Mouse (Mus musculus): ENCODE measurements around the gene Ciz1. TPM values are rescaled to one million over a fixed set of nuclear protein-coding genes. Genes with fewer than 3 reads are reported as not detected.

Ciz1 gene
- total RNA-seq, 2 experiments from 2014 or later, result 89.7 to 90.1 TPM

GRCm38 (mm10) chr2:32367315-32367714, 15.2 kb downstream of the Ciz1 start:
- no peak overlapping the region for H3K27ac ChIP-seq
- no peak for TF ChIP-seq CTCF (IDR thresholded peaks at IDR 0.05)
- no peak overlapping the region for H3K4me3 ChIP-seq
- intact Hi-C loops (cut with DNase I), result no loop called here
- DNase-seq (ENCODE audit: extremely low spot score in 1 of 2, low spot score in 2 of 2), result no peak

- no peak for DNase-seq (ENCODE audit: extremely low spot score in 1 of 2, low spot score in 2 of 2)
- intact Hi-C loops (cut with DNase I), result no loop called here
- Histone ChIP-seq H3K27ac (peak overlapping the region; percentile 90; the same call in 1 of the 2 replicates), H3K4me3 (no peak overlapping the region)
- TF ChIP-seq CTCF (IDR thresholded peaks at IDR 0.05), result no peak
These were observed 22.1 kb downstream of the Ciz1 start for GRCm38 (mm10) chr2:32374191-32374590.

DNA sequence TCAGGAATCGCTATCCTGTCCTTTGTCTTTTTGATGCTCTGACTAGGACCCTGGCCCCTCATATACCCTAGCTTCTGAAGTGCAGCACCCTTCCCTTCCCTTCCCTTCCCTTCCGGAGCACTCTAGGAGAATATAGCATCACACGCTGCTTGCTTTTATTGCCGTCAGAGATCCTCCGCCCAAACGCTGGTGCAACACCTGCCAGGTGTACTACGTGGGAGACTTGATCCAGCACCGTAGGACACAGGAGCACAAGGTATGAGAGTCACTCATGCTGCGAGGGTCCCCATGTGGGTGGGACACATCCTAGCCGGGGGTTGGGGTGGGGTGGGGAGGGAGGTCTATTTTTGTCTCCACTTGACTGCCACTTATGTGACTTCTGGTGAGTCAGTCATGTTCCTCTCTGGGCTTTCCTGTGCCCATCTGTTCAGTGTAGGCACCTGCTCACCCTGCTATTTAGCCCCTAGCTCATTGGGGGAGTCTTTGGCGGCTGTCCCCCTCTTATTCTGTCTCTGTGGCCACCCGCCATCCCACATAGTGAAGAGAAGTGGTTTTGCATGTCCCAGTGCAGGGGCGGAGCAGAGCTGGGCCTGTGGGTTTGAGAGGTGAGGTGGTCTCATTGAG, 23.3 kb downstream of the Ciz1 start:
- peak in 1 of 2 experiments; percentile 55 for DNase-seq (ENCODE audit: extremely low spot score in 1 of 2, low spot score in 2 of 2)
- TF ChIP-seq CTCF (IDR thresholded peaks at IDR 0.05), result no peak
- intact Hi-C loops (cut with DNase I), result loop anchor here (1.0 kb wide), 1 partner anchor 31 kb away; no protein-coding TSS in a partner anchor
- no peak overlapping the region for H3K4me3 ChIP-seq
- H3K27ac ChIP-seq, result peak overlapping the region; percentile 90

GRCm38 (mm10) chr2:32376963-32377362, 24.8 kb downstream of the Ciz1 start:
- TF ChIP-seq CTCF (IDR thresholded peaks at IDR 0.05), result no peak
- intact Hi-C loops (cut with DNase I), result no loop called here
- Histone ChIP-seq H3K27ac (peak overlapping the region; percentile 90), H3K4me3 (no peak overlapping the region)
- no peak for DNase-seq (ENCODE audit: extremely low spot score in 1 of 2, low spot score in 2 of 2)

- Histone ChIP-seq H3K4me3 (peak overlapping the region; percentile 88), H3K27ac (peak overlapping the region; percentile 90)
- DNase-seq (ENCODE audit: extremely low spot score in 1 of 2, low spot score in 2 of 2), result no peak
- intact Hi-C loops (cut with DNase I), result loop anchor here (2.0 kb wide), 1 partner anchor 17 kb away; no protein-coding TSS in a partner anchor
- no peak for TF ChIP-seq CTCF (IDR thresholded peaks at IDR 0.05)
These were observed 27.9 kb downstream of the Ciz1 start for GRCm38 (mm10) chr2:32380001-32380500.

- H3K27ac ChIP-seq, result peak overlapping the region; percentile 90
- peak in 1 of 2 experiments; percentile 62 for DNase-seq (ENCODE audit: extremely low spot score in 1 of 2, low spot score in 2 of 2)
- intact Hi-C loops (cut with DNase I), result loop anchor here (2.0 kb wide), 1 partner anchor 18 kb away; no protein-coding TSS in a partner anchor
- peak overlapping the region; percentile 88 for H3K4me3 ChIP-seq
- no peak for TF ChIP-seq CTCF (IDR thresholded peaks at IDR 0.05)
These were observed 29.1 kb downstream of the Ciz1 start for GRCm38 (mm10) chr2:32381141-32381774.

- Histone ChIP-seq H3K27ac (peak within 1 kb of the TSS; percentile 90), H3K4me3 (peak within 1 kb of the TSS; percentile 88)
- peak; percentile 93 to 94 for DNase-seq (ENCODE audit: extremely low spot score in 1 of 2, low spot score in 2 of 2)
- no peak for TF ChIP-seq CTCF (IDR thresholded peaks at IDR 0.05)
- intact Hi-C loops (cut with DNase I), result loop anchor here (2.0 kb wide), 1 partner anchor 19 kb away; no protein-coding TSS in a partner anchor
These were observed 29.7 kb downstream of the Ciz1 start, which contains the start of gene 1110008P14Rik for GRCm38 (mm10) chr2:32381775-32382223. Gene 1110008P14Rik (minus strand): TSS chr2:32381938.

GRCm38 (mm10) chr2:32382689-32383088, 30.6 kb downstream of the Ciz1 start:
- peak overlapping the region; percentile 90; the same call in 1 of the 2 replicates for H3K27ac ChIP-seq
- DNase-seq (ENCODE audit: extremely low spot score in 1 of 2, low spot score in 2 of 2), result no peak

DNA sequence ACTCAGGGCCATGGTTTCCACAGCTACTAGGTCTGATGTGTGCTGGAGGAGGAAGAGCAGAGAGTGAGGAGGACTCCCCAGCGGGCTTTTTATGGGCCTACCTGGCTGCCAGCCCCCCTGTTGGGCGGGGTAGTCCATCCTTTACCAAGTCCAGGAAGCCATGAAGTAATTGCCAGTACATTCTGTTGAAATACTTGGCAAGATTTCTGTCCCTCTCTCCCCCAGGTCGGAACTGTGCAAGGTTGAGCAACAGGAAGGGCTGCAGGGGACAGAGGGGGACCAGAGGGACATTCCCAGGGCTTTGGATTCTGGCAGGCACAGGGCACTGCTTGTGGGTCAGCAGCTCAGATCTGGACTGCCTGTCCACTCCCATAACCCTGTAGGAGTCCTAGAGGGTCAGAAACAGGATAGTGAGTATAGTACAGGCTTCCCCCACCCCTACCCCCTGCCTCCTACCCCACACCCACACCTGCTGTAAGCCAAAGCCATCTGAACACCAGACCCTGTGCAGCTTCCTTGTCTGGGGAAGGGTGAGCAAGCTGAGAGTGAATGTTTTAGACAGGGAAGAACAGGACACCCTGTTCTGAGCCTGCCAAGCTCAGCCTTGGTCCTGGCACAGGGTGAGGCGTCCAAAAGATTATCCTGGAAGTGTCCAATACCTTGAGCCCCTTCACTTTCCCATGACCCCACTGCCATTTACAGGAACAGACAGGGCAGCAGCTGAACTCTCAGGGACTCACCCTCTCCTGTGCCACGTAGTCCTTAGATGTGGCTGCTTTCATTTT, 35.8 kb downstream of the Ciz1 start, which contains the start of gene Lcn2:
Gene Lcn2, minus strand, starts transcription at position 547 of the 785 bp plus-strand sequence.
- intact Hi-C loops (cut with DNase I), result no loop called here

More at GRCm38 (mm10) chr2:32382689-32383088, 30.6 kb downstream of the Ciz1 start:
- TF ChIP-seq CTCF (IDR thresholded peaks at IDR 0.05), result no peak
- H3K4me3 ChIP-seq, result no peak overlapping the region
- intact Hi-C loops (cut with DNase I), result no loop called here

GRCm38 (mm10) chr2:32389157-32389556, 37.0 kb downstream of the Ciz1 start:
- Histone ChIP-seq H3K27ac (no peak overlapping the region), H3K4me3 (no peak overlapping the region)
- no peak for TF ChIP-seq CTCF (IDR thresholded peaks at IDR 0.05)
- intact Hi-C loops (cut with DNase I), result no loop called here
- no peak for DNase-seq (ENCODE audit: extremely low spot score in 1 of 2, low spot score in 2 of 2)

More for the DNA sequence above, 35.8 kb downstream of the Ciz1 start, which contains the start of gene Lcn2:
- H3K27ac ChIP-seq, result no peak within 1 kb of the TSS
- no peak for TF ChIP-seq CTCF (IDR thresholded peaks at IDR 0.05)
- no peak within 1 kb of the TSS for H3K4me3 ChIP-seq
- no peak for DNase-seq (ENCODE audit: extremely low spot score in 1 of 2, low spot score in 2 of 2)

GRCm38 (mm10) chr2:32390871-32391270, 38.7 kb downstream of the Ciz1 start:
- no peak for DNase-seq (ENCODE audit: extremely low spot score in 1 of 2, low spot score in 2 of 2)
- intact Hi-C loops (cut with DNase I), result no loop called here
- Histone ChIP-seq H3K4me3 (no peak overlapping the region), H3K27ac (no peak overlapping the region)
- no peak for TF ChIP-seq CTCF (IDR thresholded peaks at IDR 0.05)

Measured in left cerebral cortex, adult 2 months (tissue).